Mouse (Mus musculus) spleen, adult 2 months (tissue): Measurements from ENCODE around the gene Dpp8.

Experiments used
- CTCF ChIP-seq: fragments of 200-500 bp; IDR thresholded peaks from 2 replicates; pipeline ENCODE4 v1.5.1; 2011; ENCODE audit warnings: mild to moderate bottlenecking, inconsistent platforms; ENCODE audit not compliant: insufficient read depth, insufficient read length, insufficient replicate concordance; ENCODE audit errors: extremely low read depth
- POLR2A ChIP-seq: fragments of 200-500 bp; IDR thresholded peaks from 2 replicates; pipeline ENCODE4 v1.6.1; 2011; ENCODE audit warnings: low read depth, low read length, inconsistent platforms

DNA sequence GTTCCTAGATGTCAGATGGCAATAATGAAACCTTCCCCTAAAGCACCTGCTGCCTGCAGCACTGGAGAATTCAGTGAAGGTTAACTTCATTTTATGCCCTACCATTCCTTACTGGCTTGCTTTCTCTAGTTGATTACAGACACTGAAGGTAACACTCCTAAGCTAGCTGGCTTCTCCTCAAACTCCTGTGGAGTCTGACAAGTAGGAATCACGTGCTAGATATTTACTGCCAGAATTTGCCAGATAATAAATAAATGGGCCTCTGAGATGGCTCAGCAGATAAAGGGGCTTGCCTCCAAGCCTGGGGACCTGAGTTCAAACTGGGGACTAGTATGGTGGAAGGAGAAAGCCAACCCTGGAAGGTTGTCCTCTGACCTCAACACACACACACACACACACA lies 54.6 kb downstream of the Dpp8 start:
- TF ChIP-seq CTCF = no peak
- TF ChIP-seq POLR2A = no peak
